Mouse (Mus musculus): ENCODE measurements at regions not wholly inside any gene's neighbourhood (a gene's known extent, or its start where the extent isn't known, plus 50 kb on each side); places are given as distances from the start of the nearest gene placed in this dataset.

GRCm38 (mm10) chr13:106100239-106100638 lies 656.8 kb downstream of the Htr1a start:
- no peaks in the 10 kb centered on the region for H3K4me1 ChIP-seq
- H3K27ac ChIP-seq: no peak overlapping the region
- H3K4me2 ChIP-seq (replicated peaks): no peak overlapping the region
- H3K4me3 ChIP-seq: no peak overlapping the region
- no peaks in the 10 kb centered on the region for H3K36me3 ChIP-seq
- no peak for ATAC-seq (ENCODE audit: insufficient number of reproducible peaks, insufficient read depth, low FRiP score, low TSS enrichment)
- H3K27me3 ChIP-seq: no peaks in the 10 kb centered on the region
- H3K9ac ChIP-seq: no peak overlapping the region
- no peaks in the 10 kb centered on the region for H3K9me3 ChIP-seq
- WGBS: 68% methylated on average over 2 of the region's 2 CpGs

GRCm38 (mm10) chr13:106142128-106142527 lies 698.7 kb downstream of the Htr1a start:
- 58% methylated on average over 2 of the region's 2 CpGs for WGBS
- Histone ChIP-seq H3K4me3 (no peak overlapping the region), H3K4me2 (replicated peaks) (no peak overlapping the region), H3K36me3 (no peaks in the 10 kb centered on the region), H3K9ac (no peak overlapping the region), H3K27me3 (no peaks in the 10 kb centered on the region), H3K27ac (no peak overlapping the region), H3K9me3 (no peaks in the 10 kb centered on the region), H3K4me1 (no peaks in the 10 kb centered on the region)
- no peak for ATAC-seq (ENCODE audit: insufficient number of reproducible peaks, insufficient read depth, low FRiP score, low TSS enrichment)

- ATAC-seq (ENCODE audit: insufficient number of reproducible peaks, insufficient read depth, low FRiP score, low TSS enrichment): no peak
- Histone ChIP-seq H3K36me3 (no peaks in the 10 kb centered on the region), H3K9ac (no peak overlapping the region), H3K9me3 (no peaks in the 10 kb centered on the region), H3K4me1 (no peaks in the 10 kb centered on the region), H3K4me2 (replicated peaks) (no peak overlapping the region), H3K27me3 (no peaks in the 10 kb centered on the region), H3K27ac (no peak overlapping the region), H3K4me3 (no peak overlapping the region)
- 55% methylated on average over 3 of the region's 3 CpGs for WGBS
Observed at GRCm38 (mm10) chr13:106166377-106166776, 722.9 kb downstream of the Htr1a start.

GRCm38 (mm10) chr13:106173377-106173776 lies 729.9 kb downstream of the Htr1a start:
- no peak overlapping the region for H3K9ac ChIP-seq
- no peak for ATAC-seq (ENCODE audit: insufficient number of reproducible peaks, insufficient read depth, low FRiP score, low TSS enrichment)
- H3K36me3 ChIP-seq: no peaks in the 10 kb centered on the region
- H3K27ac ChIP-seq: no peak overlapping the region
- 56% methylated on average over 4 of the region's 4 CpGs for WGBS
- no peaks in the 10 kb centered on the region for H3K27me3 ChIP-seq
- H3K4me1 ChIP-seq: no peaks in the 10 kb centered on the region
- no peaks in the 10 kb centered on the region for H3K9me3 ChIP-seq
- H3K4me2 ChIP-seq (replicated peaks): no peak overlapping the region
- H3K4me3 ChIP-seq: no peak overlapping the region

GRCm38 (mm10) chr13:106174321-106174720 lies 730.9 kb downstream of the Htr1a start:
- ATAC-seq (ENCODE audit: insufficient number of reproducible peaks, insufficient read depth, low FRiP score, low TSS enrichment): peak; percentile 15; the same call in 1 of the 2 replicates
- no peak overlapping the region for H3K4me3 ChIP-seq
- H3K27me3 ChIP-seq: no peaks in the 10 kb centered on the region
- H3K27ac ChIP-seq: no peak overlapping the region
- no peaks in the 10 kb centered on the region for H3K36me3 ChIP-seq
- no peak overlapping the region for H3K4me2 ChIP-seq (replicated peaks)
- no peaks in the 10 kb centered on the region for H3K9me3 ChIP-seq
- no peak overlapping the region for H3K9ac ChIP-seq
- 77% methylated on average over 4 of the region's 4 CpGs for WGBS
- H3K4me1 ChIP-seq: no peaks in the 10 kb centered on the region

GRCm38 (mm10) chr13:106180734-106181133 lies 737.3 kb downstream of the Htr1a start:
- Histone ChIP-seq H3K9ac (no peak overlapping the region), H3K36me3 (no peaks in the 10 kb centered on the region), H3K4me2 (replicated peaks) (no peak overlapping the region), H3K27me3 (no peaks in the 10 kb centered on the region), H3K4me3 (no peak overlapping the region), H3K4me1 (no peaks in the 10 kb centered on the region), H3K9me3 (no peaks in the 10 kb centered on the region), H3K27ac (no peak overlapping the region)
- no peak for ATAC-seq (ENCODE audit: insufficient number of reproducible peaks, insufficient read depth, low FRiP score, low TSS enrichment)
- WGBS: 70% methylated on average over 3 of the region's 3 CpGs
